Mouse (Mus musculus): Measurements from ENCODE around the gene Ppp5c. TPM values are rescaled to one million over a fixed set of nuclear protein-coding genes. Genes with fewer than 3 reads are reported as not detected.

Gene Ppp5c
- total and polyA plus RNA-seq, 2 experiments = 24.2 to 93.2 TPM

DNA sequence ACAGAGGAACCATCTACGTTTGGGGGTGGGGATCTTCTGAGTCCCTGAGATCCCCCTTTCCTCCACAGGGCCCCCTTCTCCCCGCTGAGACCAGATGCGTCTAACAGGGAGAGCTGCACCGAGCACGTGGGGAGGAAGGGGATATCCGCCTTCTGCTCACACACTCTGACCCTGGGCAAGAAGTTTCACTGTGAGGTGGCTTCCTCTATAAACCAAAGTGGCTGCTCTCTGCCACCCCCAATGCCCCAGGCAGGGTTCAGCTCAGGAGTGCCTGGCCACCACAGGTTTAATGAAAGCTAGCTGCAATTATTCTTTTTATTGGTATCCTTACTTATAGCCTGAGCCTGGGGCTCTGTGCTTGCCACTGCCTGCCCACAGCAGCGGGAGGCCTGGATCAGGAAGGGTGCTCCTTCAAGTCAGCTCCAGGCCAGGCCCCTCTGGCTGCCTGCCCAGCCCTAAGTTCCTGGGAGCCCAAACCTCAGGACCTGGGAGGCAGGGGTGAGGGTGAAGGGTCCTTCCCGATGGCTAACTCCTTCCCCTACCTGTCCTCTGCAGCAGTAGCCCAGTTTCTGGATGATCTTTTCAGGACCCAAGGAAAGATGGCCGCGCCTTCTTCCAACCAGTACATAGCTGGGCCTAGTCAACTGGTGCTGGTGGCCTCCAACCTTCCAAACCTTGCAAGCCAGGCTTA, 2.8 kb downstream of the Ppp5c start:
- Histone ChIP-seq H3K9ac (ENCODE audit: low read depth, low read length) (peak overlapping the region; percentile 37; the same call in 1 of the 2 replicates), H3K27ac (replicated peaks; ENCODE audit: insufficient read depth, low read depth, low read length) (peak overlapping the region; percentile 53), H3K36me3 (ENCODE audit: control insufficient read depth, insufficient read depth, low read length) (0 out of 2 replicates have a peak, but pooled peaks cover 1% of the 10 kb centered on the region)

DNA sequence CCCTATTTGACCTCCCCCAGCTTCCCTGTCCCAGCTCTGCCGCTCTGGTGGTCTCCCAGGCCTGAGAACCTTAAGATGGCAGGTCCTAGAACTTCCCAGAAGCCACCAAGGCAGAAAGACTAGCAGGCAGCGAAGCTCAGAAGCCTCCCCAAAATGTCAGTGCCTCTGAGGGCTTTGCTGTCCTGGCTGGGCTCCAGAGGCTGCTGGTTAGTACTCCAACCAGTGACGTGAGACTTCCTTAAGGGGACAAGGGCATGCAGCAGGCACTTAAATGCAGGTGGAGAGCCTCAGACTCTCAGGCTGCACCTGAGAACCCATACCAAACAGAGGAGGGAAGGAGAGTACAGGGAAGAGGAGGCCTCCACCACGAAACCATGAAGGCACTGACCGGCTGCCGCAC, 3.6 kb downstream of the Ppp5c start:
- 66% methylated on average over 6 of the region's 6 CpGs for WGBS
- Histone ChIP-seq H3K9ac (ENCODE audit: low read depth, low read length) (peak overlapping the region; percentile 37), H3K4me1 (ENCODE audit: control insufficient read depth, insufficient read depth, low read length) (peaks cover 29% of the 10 kb centered on the region), H3K27ac (replicated peaks; ENCODE audit: insufficient read depth, low read depth, low read length) (peak overlapping the region; percentile 53), H3K36me3 (ENCODE audit: control insufficient read depth, insufficient read depth, low read length) (0 out of 2 replicates have a peak, but pooled peaks cover 1% of the 10 kb centered on the region), H3K27me3 (ENCODE audit: control insufficient read depth, insufficient read depth, low read length) (no peaks in the 10 kb centered on the region), H3K4me3 (ENCODE audit: insufficient read depth, low read depth, low read length) (no peak overlapping the region), H3K79me2 (ENCODE audit: control insufficient read depth, insufficient read depth, low read length) (peaks cover 56% of the 10 kb centered on the region)
- DNase-seq (ENCODE audit: extremely low read depth, low read depth, low spot score) = peak; percentile 29
- TF ChIP-seq POLR2A (IDR thresholded peaks at IDR 0.05; ENCODE audit: extremely low read depth, insufficient read depth, low read length) = no peak
- TF ChIP-seq CTCF (IDR thresholded peaks at IDR 0.05; ENCODE audit: low read depth, low read length) = no peak

More for the DNA sequence above, 2.8 kb downstream of the Ppp5c start:
- 70% methylated on average over 10 of the region's 10 CpGs for WGBS
- TF ChIP-seq CTCF (IDR thresholded peaks at IDR 0.05; ENCODE audit: low read depth, low read length) = no peak
- no peak for TF ChIP-seq POLR2A (IDR thresholded peaks at IDR 0.05; ENCODE audit: extremely low read depth, insufficient read depth, low read length)
- no peaks in the 10 kb centered on the region for H3K27me3 ChIP-seq (ENCODE audit: control insufficient read depth, insufficient read depth, low read length)
- H3K4me3 ChIP-seq (ENCODE audit: insufficient read depth, low read depth, low read length) = no peak overlapping the region
- DNase-seq (ENCODE audit: extremely low read depth, low read depth, low spot score) = no peak
- H3K79me2 ChIP-seq (ENCODE audit: control insufficient read depth, insufficient read depth, low read length) = peaks cover 56% of the 10 kb centered on the region
- peaks cover 29% of the 10 kb centered on the region for H3K4me1 ChIP-seq (ENCODE audit: control insufficient read depth, insufficient read depth, low read length)

DNA sequence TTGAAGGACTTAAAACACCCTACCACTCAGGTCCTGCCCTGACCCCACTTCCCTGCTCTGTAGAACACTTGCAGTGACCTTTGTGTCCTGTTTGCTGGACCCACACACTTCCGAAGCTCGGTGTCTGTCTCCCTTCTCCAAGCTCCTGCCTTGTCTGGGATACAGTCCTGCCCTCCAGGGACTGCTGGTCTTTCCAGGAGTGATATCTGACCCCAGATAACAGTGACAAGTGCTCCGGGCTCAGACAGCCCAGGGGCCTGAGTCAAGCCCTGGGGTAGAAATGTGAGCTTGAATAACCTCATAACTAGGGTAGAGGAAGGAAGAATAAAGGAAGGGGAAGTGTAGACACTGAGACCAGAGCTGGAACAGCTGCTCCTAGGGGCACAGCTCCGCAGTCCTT, 4.0 kb downstream of the Ppp5c start:
- peak; percentile 42 for DNase-seq (ENCODE audit: extremely low read depth, low read depth, low spot score)
- Histone ChIP-seq H3K4me3 (ENCODE audit: insufficient read depth, low read depth, low read length) (no peak overlapping the region), H3K79me2 (ENCODE audit: control insufficient read depth, insufficient read depth, low read length) (peaks cover 56% of the 10 kb centered on the region), H3K36me3 (ENCODE audit: control insufficient read depth, insufficient read depth, low read length) (0 out of 2 replicates have a peak, but pooled peaks cover 1% of the 10 kb centered on the region), H3K27me3 (ENCODE audit: control insufficient read depth, insufficient read depth, low read length) (no peaks in the 10 kb centered on the region), H3K9ac (ENCODE audit: low read depth, low read length) (no peak overlapping the region), H3K4me1 (ENCODE audit: control insufficient read depth, insufficient read depth, low read length) (peaks cover 29% of the 10 kb centered on the region), H3K27ac (replicated peaks; ENCODE audit: insufficient read depth, low read depth, low read length) (peak overlapping the region; percentile 53; the same call in 1 of the 2 replicates)
- 17% methylated on average over 4 of the region's 4 CpGs for WGBS
- TF ChIP-seq CTCF (IDR thresholded peaks at IDR 0.05; ENCODE audit: low read depth, low read length) = no peak
- TF ChIP-seq POLR2A (IDR thresholded peaks at IDR 0.05; ENCODE audit: extremely low read depth, insufficient read depth, low read length) = no peak

DNA sequence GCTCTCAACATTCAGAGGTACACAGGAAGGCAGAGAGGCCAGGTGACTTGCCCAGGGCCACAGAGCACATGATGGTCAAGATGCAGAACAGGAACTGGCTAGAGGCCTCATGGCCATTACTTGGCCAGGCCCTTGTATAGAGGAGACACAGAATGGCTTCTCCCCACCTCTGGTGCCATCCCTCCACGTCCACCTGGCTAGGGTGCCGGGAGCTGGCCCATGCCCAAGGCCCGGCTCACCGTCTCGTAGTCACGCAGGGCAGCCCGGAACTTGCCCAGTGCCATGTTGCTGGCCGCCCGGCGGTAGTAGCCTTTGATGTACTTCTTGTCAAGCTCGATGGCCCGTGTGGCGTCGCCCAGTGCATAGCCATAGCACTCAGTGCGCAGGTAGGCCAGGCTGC, 5.5 kb downstream of the Ppp5c start:
- H3K36me3 ChIP-seq (ENCODE audit: control insufficient read depth, insufficient read depth, low read length) = 0 out of 2 replicates have a peak, but pooled peaks cover 1% of the 10 kb centered on the region
- H3K4me3 ChIP-seq (ENCODE audit: insufficient read depth, low read depth, low read length) = no peak overlapping the region
- peaks cover 37% of the 10 kb centered on the region for H3K4me1 ChIP-seq (ENCODE audit: control insufficient read depth, insufficient read depth, low read length)
- peaks cover 53% of the 10 kb centered on the region for H3K79me2 ChIP-seq (ENCODE audit: control insufficient read depth, insufficient read depth, low read length)
- no peak for DNase-seq (ENCODE audit: extremely low read depth, low read depth, low spot score)
- 97% methylated on average over 15 of the region's 15 CpGs for WGBS
- no peak overlapping the region for H3K9ac ChIP-seq (ENCODE audit: low read depth, low read length)
- no peaks in the 10 kb centered on the region for H3K27me3 ChIP-seq (ENCODE audit: control insufficient read depth, insufficient read depth, low read length)
- TF ChIP-seq CTCF (IDR thresholded peaks at IDR 0.05; ENCODE audit: low read depth, low read length) (no peak), POLR2A (IDR thresholded peaks at IDR 0.05; ENCODE audit: extremely low read depth, insufficient read depth, low read length) (no peak)
- H3K27ac ChIP-seq (replicated peaks; ENCODE audit: insufficient read depth, low read depth, low read length) = no peak overlapping the region

DNA sequence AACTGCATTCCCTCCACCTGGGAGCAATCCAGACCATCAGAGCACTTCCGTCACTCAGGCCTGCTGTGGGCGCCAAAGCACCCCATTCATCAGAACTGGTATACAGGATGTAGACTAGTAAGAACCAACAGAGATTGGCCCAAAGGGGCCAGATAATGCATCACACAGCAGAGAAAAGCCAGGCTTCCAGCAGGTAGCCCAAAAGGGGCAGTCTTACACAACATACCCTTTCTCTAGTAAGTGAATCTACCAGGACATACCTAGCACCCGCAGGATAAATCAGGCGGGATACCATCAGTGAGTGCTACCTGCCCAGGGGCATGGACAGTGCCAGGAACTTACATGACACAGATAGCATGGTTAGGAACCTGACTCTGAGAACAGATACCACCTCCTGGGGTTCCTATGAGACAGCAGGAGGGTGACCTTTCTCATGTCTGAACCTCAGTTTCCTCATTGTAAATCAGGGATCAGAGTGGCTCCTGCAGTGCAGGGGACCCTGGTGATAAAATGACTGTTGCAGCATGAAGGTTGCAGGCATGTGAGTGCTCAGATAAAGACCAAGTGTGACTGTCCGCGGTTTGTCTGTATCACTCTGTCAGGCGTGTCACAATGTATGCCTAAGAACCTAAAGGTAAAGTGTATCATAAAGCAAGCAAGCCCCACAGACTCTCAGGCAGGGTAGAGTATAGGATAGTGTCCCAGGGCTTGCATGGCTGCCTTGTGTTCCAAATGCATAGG, 8.1 kb downstream of the Ppp5c start:
- peaks cover 8% of the 10 kb centered on the region; the same call in 1 of the 2 replicates for H3K36me3 ChIP-seq (ENCODE audit: control insufficient read depth, insufficient read depth, low read length)
- H3K27me3 ChIP-seq (ENCODE audit: control insufficient read depth, insufficient read depth, low read length) = no peaks in the 10 kb centered on the region
- peaks cover 45% of the 10 kb centered on the region for H3K79me2 ChIP-seq (ENCODE audit: control insufficient read depth, insufficient read depth, low read length)
- DNase-seq (ENCODE audit: extremely low read depth, low read depth, low spot score) = no peak
- no peak for TF ChIP-seq CTCF (IDR thresholded peaks at IDR 0.05; ENCODE audit: low read depth, low read length)
- no peak for TF ChIP-seq POLR2A (IDR thresholded peaks at IDR 0.05; ENCODE audit: extremely low read depth, insufficient read depth, low read length)
- H3K27ac ChIP-seq (replicated peaks; ENCODE audit: insufficient read depth, low read depth, low read length) = no peak overlapping the region
- no peak overlapping the region for H3K4me3 ChIP-seq (ENCODE audit: insufficient read depth, low read depth, low read length)
- H3K9ac ChIP-seq (ENCODE audit: low read depth, low read length) = no peak overlapping the region
- H3K4me1 ChIP-seq (ENCODE audit: control insufficient read depth, insufficient read depth, low read length) = peaks cover 23% of the 10 kb centered on the region
- WGBS = 80% methylated on average over 7 of the region's 7 CpGs

All from liver, adult 2 months (tissue).